Mouse (Mus musculus) heart, postnatal 10 days (tissue): ENCODE measurements around the gene AC124108.1. TPM values are rescaled to one million over a fixed set of nuclear protein-coding genes. Genes with fewer than 3 reads are reported as not detected.

Source experiments
- DNase-seq, 2 experiments: peaks; one replicate each; pipeline ENCODE4 v3.0.0; 2021
- intact Hi-C: fragments of 180-260 bp; cut with DNase I; formaldehyde crosslinking; loops from one replicate; pipeline ENCODE4 v1.15.1; 2025
- microRNA-seq, 2 experiments: library from miRNA; unstranded; fragments of <30 nt; microRNA quantifications; one replicate each; pipeline ENCODE4 v1.2.0; 2022
- total RNA-seq, 2 experiments: library from RNA; stranded (reverse); gene quantifications; 2 replicates each; pipeline ENCODE4 v1.2.3; 2021

The AC124108.1 gene
- total RNA-seq, 2 experiments from 2014 or later, result not detected

GRCm38 (mm10) chr1:132234757-132235273 lies 43.6 kb downstream of the AC124108.1 start:
- no peak for DNase-seq
- intact Hi-C loops, result loop anchor here (5.0 kb wide), 1 partner anchor 122 kb away; no protein-coding TSS in a partner anchor

GRCm38 (mm10) chr1:132237585-132238159 lies 46.4 kb downstream of the AC124108.1 start:
- intact Hi-C loops, result loop anchor here (1.0 to 5.0 kb wide), 4 partner anchors 25 to 120 kb away; no protein-coding TSS in a partner anchor
- DNase-seq, result peak; percentile 65 to 85

GRCm38 (mm10) chr1:132245010-132245409 lies 53.8 kb downstream of the AC124108.1 start:
- intact Hi-C loops, result no loop called here
- DNase-seq, result no peak

GRCm38 (mm10) chr1:132246137-132246536 lies 54.9 kb downstream of the AC124108.1 start:
- peak; percentile 12 to 33 for DNase-seq
- intact Hi-C loops, result no loop called here

- intact Hi-C loops, result no loop called here
- DNase-seq, result no peak
Measured at GRCm38 (mm10) chr1:132246641-132247040, 55.4 kb downstream of the AC124108.1 start.

- DNase-seq, result no peak
- intact Hi-C loops, result no loop called here
Measured at GRCm38 (mm10) chr1:132254467-132254866, 63.2 kb downstream of the AC124108.1 start.

Small RNA genes within 50 kb of the gene (microRNA-seq; reads per million reads assigned to microRNA genes)
- gene Mir135b, result 0.35 to 0.47 reads per million in 2 experiments

Other genes with a start within 250 kb of the AC124108.1 start
- 1 to 10 TPM; 3.0 to 5.3 TPM for gene Slc45a3, start 228.5 kb upstream of the AC124108.1 start, total RNA-seq
- gene Elk4, start 183.8 kb upstream of the AC124108.1 start, total RNA-seq, result 100 to 1,000 TPM; 133 to 138 TPM
- 1 to 10 TPM; 1.7 TPM for gene Mfsd4a, start 123.4 kb upstream of the AC124108.1 start, total RNA-seq
- 10 to 100 TPM in 1 of 2 experiments, 1 to 10 TPM in 1; 7.6 to 10.4 TPM for gene Cdk18, start 51.8 kb upstream of the AC124108.1 start, total RNA-seq
- gene Lemd1, start within 50 bp of the AC124108.1 start, total RNA-seq, result not detected
- not detected for gene Gm10188, start 38.3 kb downstream of the AC124108.1 start, total RNA-seq
- gene Klhdc8a, start 107.2 kb downstream of the AC124108.1 start, total RNA-seq, result 10 to 100 TPM; 17.7 to 27.5 TPM
- 1 to 10 TPM; 3.5 to 4.7 TPM for gene Nuak2, start 124.7 kb downstream of the AC124108.1 start, total RNA-seq
- gene Tmcc2, start 199.8 kb downstream of the AC124108.1 start, total RNA-seq, result 10 to 100 TPM; 14.7 to 16.4 TPM
- gene Dstyk, start 226.1 kb downstream of the AC124108.1 start, total RNA-seq, result 10 to 100 TPM; 19.7 to 24.7 TPM